Mouse (Mus musculus) T-cell, adult 2 months (primary cell): ENCODE results near the gene Mrgpra4.

ENCODE experiments used
- DNase-seq: peaks from one replicate; pipeline ENCODE4 v3.0.0; 2022; ENCODE audit warnings: low spot score

Mrgpra4 gene

DNA sequence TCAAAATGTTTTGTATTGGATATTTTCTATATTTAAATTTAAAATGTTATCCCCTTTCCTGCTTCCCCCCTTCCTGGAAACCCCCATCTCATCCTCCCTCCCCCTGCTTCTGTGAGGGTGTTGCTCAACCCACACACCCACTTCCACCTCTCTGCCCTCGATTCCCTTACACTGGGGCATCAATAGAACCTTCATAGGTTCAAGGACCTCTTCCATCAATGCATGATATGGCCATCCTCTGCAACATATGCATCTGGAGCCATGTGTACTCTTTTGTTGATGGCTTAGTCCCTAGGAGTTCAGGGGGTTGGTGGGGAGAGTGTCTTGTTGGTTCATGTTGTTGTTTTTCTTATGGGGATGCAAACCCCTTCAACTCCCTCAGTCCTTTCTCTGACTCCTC, at the start of gene Mrgpra4:
Mrgpra4 (minus strand) TSS at position 101 of the 400 bp plus-strand sequence.
- no peak for DNase-seq

- DNase-seq = no peak
These were observed 45.6 kb upstream of the Mrgpra4 start, which contains the start of gene Mrgprx1 for GRCm38 (mm10) chr7:48027497-48027896. TSS of gene Mrgprx1 (minus strand) at chr7:48027597.

- DNase-seq = no peak
These were observed 36.0 kb upstream of the Mrgpra4 start for GRCm38 (mm10) chr7:48017874-48018273.

GRCm38 (mm10) chr7:47995689-47996088, 13.8 kb upstream of the Mrgpra4 start:
- no peak for DNase-seq

- DNase-seq = no peak
These were observed 4.9 kb upstream of the Mrgpra4 start for GRCm38 (mm10) chr7:47986752-47987151.
